Mouse (Mus musculus) liver, embryonic 11.5 days (tissue): ENCODE data around the gene St6galnac3. TPM values are rescaled to one million over a fixed set of nuclear protein-coding genes. Genes with fewer than 3 reads are reported as not detected.
"Not testable (repeated sequence)": the region's sequence is repeated elsewhere in the genome, so short reads cannot be mapped to it uniquely, and the experiment has no call there.

ENCODE experiments used
- ATAC-seq: fragments of 200-750 bp; cut with Nextera tagmentation; replicated peaks from 2 replicates; pipeline ENCODE4 v1.8.0; 2017; ENCODE audit warnings: moderate number of reproducible peaks, mild to moderate bottlenecking, moderate TSS enrichment, moderate library complexity; ENCODE audit not compliant: low FRiP score
- DNase-seq: peaks from one replicate; pipeline ENCODE4 v3.0.0-alpha.2; 2017; ENCODE audit warnings: low spot score
- H3K27ac ChIP-seq: fragments of 300-500 bp; sonication (generic); 2 replicates; pipeline ENCODE4 v1.5.1; 2014; ENCODE audit warnings: mild to moderate bottlenecking, low read depth, low read length, control low read depth
- H3K27me3 ChIP-seq: fragments of 300-500 bp; sonication (generic); replicated peaks from 2 replicates; pipeline ENCODE4 v1.6.1; 2014; ENCODE audit warnings: low read length, mixed read lengths; ENCODE audit not compliant: control insufficient read depth, insufficient read depth
- H3K36me3 ChIP-seq: fragments of 300-500 bp; sonication (generic); 2 replicates; pipeline ENCODE4 v1.6.1; 2014; ENCODE audit warnings: mild to moderate bottlenecking, low read length, moderate library complexity, mixed read lengths; ENCODE audit not compliant: control insufficient read depth, insufficient read depth
- H3K4me1 ChIP-seq: fragments of 300-500 bp; sonication (generic); replicated peaks from 2 replicates; pipeline ENCODE4 v1.6.1; 2014; ENCODE audit warnings: low read length, mixed read lengths; ENCODE audit not compliant: control insufficient read depth, insufficient read depth
- H3K4me2 ChIP-seq: fragments of 300-500 bp; sonication (generic); 2 replicates; pipeline ENCODE4 v1.6.1; 2014; ENCODE audit warnings: mild to moderate bottlenecking, control low read depth, moderate library complexity
- H3K4me3 ChIP-seq: fragments of 300-500 bp; sonication (generic); 2 replicates; pipeline ENCODE4 v1.5.1; 2014; ENCODE audit warnings: low read depth, low read length, control low read depth
- H3K9ac ChIP-seq: fragments of 300-500 bp; sonication (generic); 2 replicates; pipeline ENCODE4 v1.6.1; 2014; ENCODE audit warnings: low read depth, low read length, control low read depth
- H3K9me3 ChIP-seq: fragments of 300-500 bp; sonication (generic); 2 replicates; pipeline ENCODE4 v1.6.1; 2016; ENCODE audit warnings: low read length, inconsistent platforms, mixed read lengths; ENCODE audit not compliant: control insufficient read depth
- WGBS: fragments of 180-500 bp; shearing (Covaris S2); extraction: QIAGEN DNeasy Blood & Tissue Kit; methylation state at CpG from one replicate; pipeline ENCODE4 v1.1.7; 2014; 5-methylcytosine and 5-hydroxymethylcytosine counted together
- polyA plus RNA-seq: library from polyadenylated mRNA; unstranded; fragments of >200 nt; fragmentation: Nextera tagmentation; extraction: Ambion mirVana; gene quantifications from 2 replicates; pipeline ENCODE4 v1.2.1, GENCODE M21; 2014

Gene St6galnac3
- polyA plus RNA-seq, 1 experiment from 2014 or later: 27.2 TPM

- no peaks in the 10 kb centered on the region for H3K9me3 ChIP-seq
- H3K27ac ChIP-seq: no peak overlapping the region
- H3K4me2 ChIP-seq: no peak overlapping the region
- H3K27me3 ChIP-seq: no peaks in the 10 kb centered on the region
- H3K4me3 ChIP-seq: no peak overlapping the region
- no peaks in the 10 kb centered on the region for H3K36me3 ChIP-seq
- H3K4me1 ChIP-seq: no peaks in the 10 kb centered on the region
- no peak for DNase-seq
- no peak for ATAC-seq
- 65% methylated on average over 12 of the region's 12 CpGs for WGBS
- H3K9ac ChIP-seq: no peak overlapping the region
Observed at GRCm38 (mm10) chr3:153396375-153397068, 328.5 kb downstream of the St6galnac3 start.

- Histone ChIP-seq H3K4me3 (no peak overlapping the region), H3K4me2 (no peak overlapping the region), H3K27ac (no peak overlapping the region), H3K36me3 (no peaks in the 10 kb centered on the region), H3K9ac (no peak overlapping the region), H3K27me3 (no peaks in the 10 kb centered on the region), H3K9me3 (no peaks in the 10 kb centered on the region), H3K4me1 (no peaks in the 10 kb centered on the region)
- DNase-seq (no peak), ATAC-seq (no peak)
- WGBS: 89% methylated on average over 5 of the region's 5 CpGs
Observed at GRCm38 (mm10) chr3:153395351-153395750, 329.6 kb downstream of the St6galnac3 start.

GRCm38 (mm10) chr3:153394751-153395150, 330.2 kb downstream of the St6galnac3 start:
- 93% methylated on average over 4 of the region's 4 CpGs for WGBS
- H3K9me3 ChIP-seq: no peaks in the 10 kb centered on the region
- no peak overlapping the region for H3K4me3 ChIP-seq
- DNase-seq: no peak
- no peak overlapping the region for H3K9ac ChIP-seq
- H3K4me2 ChIP-seq: no peak overlapping the region
- H3K36me3 ChIP-seq: no peaks in the 10 kb centered on the region
- no peak overlapping the region for H3K27ac ChIP-seq
- H3K27me3 ChIP-seq: no peaks in the 10 kb centered on the region
- H3K4me1 ChIP-seq: no peaks in the 10 kb centered on the region
- ATAC-seq: no peak

- H3K36me3 ChIP-seq: no peaks in the 10 kb centered on the region
- H3K4me2 ChIP-seq: no peak overlapping the region
- DNase-seq (no peak), ATAC-seq (no peak)
- H3K27ac ChIP-seq: no peak overlapping the region
- H3K9ac ChIP-seq: no peak overlapping the region
- H3K4me1 ChIP-seq: no peaks in the 10 kb centered on the region
- H3K27me3 ChIP-seq: no peaks in the 10 kb centered on the region
- no peak overlapping the region for H3K4me3 ChIP-seq
- no peaks in the 10 kb centered on the region for H3K9me3 ChIP-seq
- WGBS: 76% methylated on average over 9 of the region's 9 CpGs
Observed at GRCm38 (mm10) chr3:153394224-153394623, 330.8 kb downstream of the St6galnac3 start.

GRCm38 (mm10) chr3:153391451-153391850, 333.5 kb downstream of the St6galnac3 start:
- H3K27ac ChIP-seq, H3K4me1 ChIP-seq, H3K36me3 ChIP-seq, H3K4me2 ChIP-seq, H3K9me3 ChIP-seq, H3K27me3 ChIP-seq, H3K4me3 ChIP-seq, ATAC-seq, H3K9ac ChIP-seq, DNase-seq: not testable (repeated sequence)
- 89% methylated on average over 1 of the region's 1 CpGs for WGBS

- H3K9ac ChIP-seq, ATAC-seq, H3K4me1 ChIP-seq, H3K36me3 ChIP-seq, H3K4me3 ChIP-seq, H3K27ac ChIP-seq, H3K9me3 ChIP-seq, H3K27me3 ChIP-seq, H3K4me2 ChIP-seq, DNase-seq: not testable (repeated sequence)
- WGBS: 77% methylated on average over 5 of the region's 5 CpGs
Observed at GRCm38 (mm10) chr3:153384651-153385050, 340.3 kb downstream of the St6galnac3 start.

GRCm38 (mm10) chr3:153383656-153384055, 341.3 kb downstream of the St6galnac3 start:
- 97% methylated on average over 2 of the region's 2 CpGs for WGBS
- no peak overlapping the region for H3K4me3 ChIP-seq
- H3K27me3 ChIP-seq: no peaks in the 10 kb centered on the region

GRCm38 (mm10) chr3:153365057-153365755, 359.8 kb downstream of the St6galnac3 start:
- H3K4me3 ChIP-seq: no peak overlapping the region
- no peak overlapping the region for H3K9ac ChIP-seq
- H3K4me2 ChIP-seq: no peak overlapping the region
- no peak for ATAC-seq
- DNase-seq: no peak
- H3K9me3 ChIP-seq: no peaks in the 10 kb centered on the region
- H3K27me3 ChIP-seq: no peaks in the 10 kb centered on the region
- no peaks in the 10 kb centered on the region for H3K4me1 ChIP-seq
- no peaks in the 10 kb centered on the region for H3K36me3 ChIP-seq
- WGBS: 85% methylated on average over 10 of the region's 10 CpGs
- H3K27ac ChIP-seq: no peak overlapping the region

More at GRCm38 (mm10) chr3:153383656-153384055, 341.3 kb downstream of the St6galnac3 start:
- no peak overlapping the region for H3K9ac ChIP-seq
- H3K4me1 ChIP-seq: no peaks in the 10 kb centered on the region
- H3K27ac ChIP-seq: no peak overlapping the region
- no peak overlapping the region for H3K4me2 ChIP-seq
- no peaks in the 10 kb centered on the region for H3K36me3 ChIP-seq
- DNase-seq (no peak), ATAC-seq (no peak)
- no peaks in the 10 kb centered on the region for H3K9me3 ChIP-seq

GRCm38 (mm10) chr3:153364366-153364765, 360.6 kb downstream of the St6galnac3 start:
- Histone ChIP-seq H3K27ac (no peak overlapping the region), H3K27me3 (no peaks in the 10 kb centered on the region), H3K9ac (no peak overlapping the region), H3K36me3 (no peaks in the 10 kb centered on the region), H3K4me3 (no peak overlapping the region), H3K4me1 (no peaks in the 10 kb centered on the region), H3K4me2 (no peak overlapping the region), H3K9me3 (no peaks in the 10 kb centered on the region)
- ATAC-seq: no peak
- 88% methylated on average over 3 of the region's 3 CpGs for WGBS
- no peak for DNase-seq
